Mouse (Mus musculus) layer of hippocampus, postnatal 25 days (tissue): ENCODE measurements around the gene Csnk1g2. TPM values are rescaled to one million over a fixed set of nuclear protein-coding genes. Genes with fewer than 3 reads are reported as not detected.
"Not testable (repeated sequence)": the region's sequence is repeated elsewhere in the genome, so short reads cannot be mapped to it uniquely, and the experiment has no call there.

Source experiments
- DNase-seq, 2 experiments: peaks; one replicate each; pipeline ENCODE4 v3.0.0; 2022; ENCODE audit warnings: mixed read lengths in 2 of 2, low spot score in 1 of 2; ENCODE audit errors: extremely low spot score in 1 of 2
- total RNA-seq, 2 experiments: library from RNA; stranded (reverse); gene quantifications; 2 replicates each; pipeline ENCODE4 v1.2.3; 2021

Gene Csnk1g2
- total RNA-seq, 2 experiments from 2014 or later, result 208 to 236 TPM

GRCm38 (mm10) chr10:80621690-80621939, 1.0 kb upstream of the Csnk1g2 start:
- DNase-seq, result no peak

GRCm38 (mm10) chr10:80621940-80622660, 538 bp upstream of the Csnk1g2 start:
- DNase-seq, result peak; percentile 98 to 99

GRCm38 (mm10) chr10:80623457-80624191, 986 bp downstream of the Csnk1g2 start:
- DNase-seq, result no peak

- no peak for DNase-seq
Observed at GRCm38 (mm10) chr10:80625764-80626163, 3.1 kb downstream of the Csnk1g2 start.

GRCm38 (mm10) chr10:80627685-80628084, 5.0 kb downstream of the Csnk1g2 start:
- no peak for DNase-seq

- DNase-seq, result no peak
Observed at GRCm38 (mm10) chr10:80628925-80629324, 6.3 kb downstream of the Csnk1g2 start.

GRCm38 (mm10) chr10:80635345-80635744, 12.7 kb downstream of the Csnk1g2 start:
- no peak for DNase-seq

GRCm38 (mm10) chr10:80646936-80647335, 24.3 kb downstream of the Csnk1g2 start:
- no peak for DNase-seq

- DNase-seq, result not testable (repeated sequence)
Observed at GRCm38 (mm10) chr10:80649910-80650309, 27.3 kb downstream of the Csnk1g2 start.

GRCm38 (mm10) chr10:80650392-80650791, 27.8 kb downstream of the Csnk1g2 start:
- no peak for DNase-seq

- DNase-seq, result no peak
Observed at GRCm38 (mm10) chr10:80653156-80653720, 30.6 kb downstream of the Csnk1g2 start.

- no peak for DNase-seq
Observed at GRCm38 (mm10) chr10:80654866-80655265, 32.2 kb downstream of the Csnk1g2 start.

GRCm38 (mm10) chr10:80655406-80656129, 32.9 kb downstream of the Csnk1g2 start:
- DNase-seq, result no peak

- DNase-seq, result peak; percentile 82 to 91
Observed at GRCm38 (mm10) chr10:80656130-80656862, 33.7 kb downstream of the Csnk1g2 start.

- DNase-seq, result no peak
Observed at GRCm38 (mm10) chr10:80656863-80657623, 34.4 kb downstream of the Csnk1g2 start, which contains the start of gene Btbd2. Btbd2 (minus strand) TSS chr10:80657071.

- no peak for DNase-seq
Observed at GRCm38 (mm10) chr10:80658194-80658840, 35.7 kb downstream of the Csnk1g2 start.

GRCm38 (mm10) chr10:80658841-80659202, 36.2 kb downstream of the Csnk1g2 start:
- DNase-seq, result no peak

- DNase-seq, result peak; percentile 69 to 92
Observed at GRCm38 (mm10) chr10:80659213-80659612, 36.6 kb downstream of the Csnk1g2 start.

- DNase-seq, result peak in 1 of 2 experiments; percentile 52
Observed at GRCm38 (mm10) chr10:80661149-80661548, 38.5 kb downstream of the Csnk1g2 start.
